Mouse (Mus musculus) erythroblast, embryonic 14.5 days (primary cell): ENCODE results near the gene Camsap1. TPM values are rescaled to one million over a fixed set of nuclear protein-coding genes. Genes with fewer than 3 reads are reported as not detected.

Experiments
- H3K27me3 ChIP-seq: 2 replicates; pipeline ENCODE4 v1.6.1; 2012; ENCODE audit warnings: inconsistent platforms; ENCODE audit not compliant: control insufficient read depth
- H3K36me3 ChIP-seq: 2 replicates; pipeline ENCODE4 v1.6.1; 2012; ENCODE audit warnings: mild to moderate bottlenecking, inconsistent platforms; ENCODE audit not compliant: control insufficient read depth
- H3K4me1 ChIP-seq: 2 replicates; pipeline ENCODE4 v1.6.1; 2012; ENCODE audit warnings: inconsistent platforms; ENCODE audit not compliant: control insufficient read depth
- H3K4me3 ChIP-seq: replicated peaks from 2 replicates; pipeline ENCODE3; 2012; ENCODE audit warnings: moderate library complexity, mild to moderate bottlenecking, inconsistent platforms
- H3K9me3 ChIP-seq: 2 replicates; pipeline ENCODE4 v1.6.1; 2012; ENCODE audit warnings: low read length, inconsistent platforms, mixed read lengths; ENCODE audit not compliant: control insufficient read depth
- GATA1 ChIP-seq: IDR thresholded peaks from 2 replicates; pipeline ENCODE4 v1.6.1; 2012; ENCODE audit warnings: low read length, inconsistent platforms, mixed read lengths
- TAL1 ChIP-seq: IDR thresholded peaks from 3 replicates; pipeline ENCODE4 v1.6.1; 2012; ENCODE audit warnings: low read length, inconsistent platforms, mixed read lengths
- polyA plus RNA-seq: library from polyadenylated mRNA; stranded (reverse); fragments of >175 nt; gene quantifications from 2 replicates; pipeline ENCODE4 v1.2.3, GENCODE M21; 2012

Camsap1 gene
- polyA plus RNA-seq, 1 experiment: 0.75 TPM

GRCm38 (mm10) chr2:25947950-25948349 is 35.1 kb downstream of the Camsap1 start:
- Histone ChIP-seq H3K36me3 (peaks cover 90% of the 10 kb centered on the region), H3K4me3 (no peak overlapping the region), H3K27me3 (no peaks in the 10 kb centered on the region), H3K9me3 (no peaks in the 10 kb centered on the region), H3K4me1 (peaks cover 4% of the 10 kb centered on the region)
- TF ChIP-seq GATA1 (no peak), TAL1 (no peak)

- Histone ChIP-seq H3K36me3 (peaks cover 93% of the 10 kb centered on the region), H3K9me3 (no peaks in the 10 kb centered on the region)
These were observed 39.3 kb downstream of the Camsap1 start for GRCm38 (mm10) chr2:25943822-25944221.

GRCm38 (mm10) chr2:25940503-25940902 is 42.6 kb downstream of the Camsap1 start:
- H3K27me3 ChIP-seq: no peaks in the 10 kb centered on the region
- H3K4me3 ChIP-seq: no peak overlapping the region
- H3K36me3 ChIP-seq: peaks cover 100% of the 10 kb centered on the region
- no peaks in the 10 kb centered on the region for H3K9me3 ChIP-seq
- TF ChIP-seq TAL1 (no peak), GATA1 (no peak)
- H3K4me1 ChIP-seq: no peaks in the 10 kb centered on the region

More at GRCm38 (mm10) chr2:25943822-25944221, 39.3 kb downstream of the Camsap1 start:
- no peak overlapping the region for H3K4me3 ChIP-seq
- H3K4me1 ChIP-seq: peaks cover 2% of the 10 kb centered on the region
- no peak for TF ChIP-seq GATA1
- no peak for TF ChIP-seq TAL1
- H3K27me3 ChIP-seq: no peaks in the 10 kb centered on the region

- H3K27me3 ChIP-seq: no peaks in the 10 kb centered on the region
- peaks cover 97% of the 10 kb centered on the region for H3K36me3 ChIP-seq
- no peaks in the 10 kb centered on the region for H3K9me3 ChIP-seq
- no peak overlapping the region for H3K4me3 ChIP-seq
- H3K4me1 ChIP-seq: no peaks in the 10 kb centered on the region
- no peak for TF ChIP-seq GATA1
- TF ChIP-seq TAL1: no peak
These were observed 51.7 kb downstream of the Camsap1 start for GRCm38 (mm10) chr2:25931249-25931859.

DNA sequence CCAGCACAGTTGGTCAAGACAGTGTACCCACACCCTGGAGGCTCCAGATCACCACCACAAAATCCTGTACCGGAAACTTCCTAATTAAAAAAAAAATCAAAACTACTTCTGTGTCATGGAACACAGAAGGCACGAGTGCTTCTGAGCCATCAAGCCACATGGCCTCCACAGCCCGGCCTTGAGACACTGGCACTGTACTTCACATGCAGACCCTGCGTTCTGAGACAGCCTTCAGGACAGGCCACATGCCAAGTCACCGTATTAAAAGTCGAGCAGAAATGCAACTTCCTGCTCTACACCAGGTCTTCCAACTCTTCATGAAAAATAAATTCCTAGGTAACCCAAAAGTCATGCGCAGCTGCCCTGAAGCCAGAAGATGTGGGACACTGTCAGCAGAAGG is 55.3 kb downstream of the Camsap1 start:
- TF ChIP-seq TAL1 (no peak), GATA1 (no peak)
- Histone ChIP-seq H3K36me3 (peaks cover 88% of the 10 kb centered on the region), H3K4me3 (no peak overlapping the region), H3K27me3 (no peaks in the 10 kb centered on the region), H3K9me3 (no peaks in the 10 kb centered on the region), H3K4me1 (no peaks in the 10 kb centered on the region)

DNA sequence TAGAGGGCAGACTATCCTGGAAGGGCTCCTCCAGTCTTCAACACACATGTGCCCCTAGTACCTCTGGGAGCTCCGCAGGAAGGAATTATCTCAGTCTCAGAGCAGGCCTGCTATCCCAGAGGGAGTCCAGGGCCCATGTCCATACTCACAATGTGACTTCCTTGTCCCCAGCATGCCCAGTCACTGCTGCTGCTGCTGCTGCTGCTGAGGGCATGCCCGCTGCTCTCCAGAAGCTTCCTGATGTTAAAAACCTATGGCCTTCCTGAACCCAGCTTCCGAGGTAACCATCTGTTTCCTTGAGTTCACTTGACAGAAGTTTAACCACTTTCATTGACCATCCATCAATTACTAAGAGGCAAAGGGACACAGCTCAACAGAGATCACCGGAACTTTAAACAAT is 58.1 kb downstream of the Camsap1 start:
- no peaks in the 10 kb centered on the region for H3K27me3 ChIP-seq
- no peaks in the 10 kb centered on the region for H3K4me1 ChIP-seq
- H3K9me3 ChIP-seq: no peaks in the 10 kb centered on the region
- peaks cover 61% of the 10 kb centered on the region for H3K36me3 ChIP-seq
- H3K4me3 ChIP-seq: no peak overlapping the region
- TF ChIP-seq TAL1 (no peak), GATA1 (no peak)

DNA sequence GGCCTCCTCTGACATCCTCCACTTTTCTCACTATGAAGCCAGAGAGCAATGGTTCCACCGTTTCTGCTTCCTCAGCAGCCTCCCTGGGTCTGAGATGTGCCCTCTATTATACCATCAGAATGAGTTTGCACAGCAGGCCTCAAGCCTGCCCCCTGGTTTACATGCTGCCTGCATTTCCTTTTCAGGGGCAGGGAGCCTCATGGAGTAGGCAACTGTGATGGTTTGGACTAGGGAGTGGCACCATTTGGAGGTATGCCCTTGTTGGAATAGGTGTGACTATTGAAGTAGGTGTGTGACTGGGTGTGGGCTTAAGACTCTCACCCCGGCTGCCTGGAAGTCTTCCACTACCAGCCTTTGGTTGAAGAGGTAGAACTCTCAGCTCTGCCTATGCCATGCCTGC is 59.3 kb downstream of the Camsap1 start:
- TF ChIP-seq GATA1 (no peak), TAL1 (no peak)
- Histone ChIP-seq H3K4me1 (no peaks in the 10 kb centered on the region), H3K36me3 (peaks cover 49% of the 10 kb centered on the region), H3K4me3 (no peak overlapping the region), H3K9me3 (no peaks in the 10 kb centered on the region), H3K27me3 (no peaks in the 10 kb centered on the region)

GRCm38 (mm10) chr2:25919972-25920371 is 63.1 kb downstream of the Camsap1 start:
- Histone ChIP-seq H3K9me3 (no peaks in the 10 kb centered on the region), H3K4me1 (no peaks in the 10 kb centered on the region), H3K4me3 (no peak overlapping the region), H3K36me3 (peaks cover 13% of the 10 kb centered on the region), H3K27me3 (no peaks in the 10 kb centered on the region)
- TF ChIP-seq GATA1 (no peak), TAL1 (no peak)

- Histone ChIP-seq H3K27me3 (no peaks in the 10 kb centered on the region), H3K36me3 (no peaks in the 10 kb centered on the region)
These were observed 64.7 kb downstream of the Camsap1 start for GRCm38 (mm10) chr2:25918408-25918807.

DNA sequence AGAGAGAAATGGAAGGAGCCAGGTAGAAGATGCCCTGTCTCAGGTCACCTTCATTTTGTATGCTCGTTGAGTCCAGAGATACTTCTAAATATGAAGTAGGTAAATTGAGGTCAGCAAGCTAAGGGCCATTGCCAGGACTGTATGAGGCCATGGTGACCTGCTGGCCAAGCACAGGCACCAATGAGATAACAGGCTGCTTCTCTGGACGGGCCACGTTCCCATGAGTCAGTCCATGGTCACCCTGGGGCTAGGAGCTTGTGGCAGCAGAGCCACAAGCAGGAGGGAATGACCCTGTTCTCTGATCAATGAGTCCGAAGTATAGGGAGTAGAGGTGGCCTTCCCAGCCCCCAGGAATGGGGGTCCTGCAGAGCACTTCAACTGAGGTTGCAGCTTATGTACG is 68.3 kb downstream of the Camsap1 start:
- no peaks in the 10 kb centered on the region for H3K36me3 ChIP-seq
- TF ChIP-seq GATA1 (no peak), TAL1 (no peak)
- no peaks in the 10 kb centered on the region for H3K4me1 ChIP-seq
- H3K9me3 ChIP-seq: no peaks in the 10 kb centered on the region
- H3K4me3 ChIP-seq: no peak overlapping the region
- no peaks in the 10 kb centered on the region for H3K27me3 ChIP-seq

More at GRCm38 (mm10) chr2:25918408-25918807, 64.7 kb downstream of the Camsap1 start:
- H3K9me3 ChIP-seq: no peaks in the 10 kb centered on the region
- H3K4me3 ChIP-seq: no peak overlapping the region
- H3K4me1 ChIP-seq: no peaks in the 10 kb centered on the region
- no peak for TF ChIP-seq GATA1
- TF ChIP-seq TAL1: no peak
